Mouse (Mus musculus): ENCODE measurements at regions not wholly inside any gene's neighbourhood (a gene's known extent, or its start where the extent isn't known, plus 50 kb on each side); places are given as distances from the start of the nearest gene placed in this dataset.

- no peak for DNase-seq (ENCODE audit: low read depth, low spot score)
These were observed 597.6 kb downstream of the Cenpc1 start for GRCm38 (mm10) chr5:85467811-85468210.

GRCm38 (mm10) chr5:85467151-85467550, 598.2 kb downstream of the Cenpc1 start:
- no peak for DNase-seq (ENCODE audit: low read depth, low spot score)
